Mouse (Mus musculus) large intestine, adult 2 months (tissue): ENCODE results near the gene Astn2. TPM values are rescaled to one million over a fixed set of nuclear protein-coding genes. Genes with fewer than 3 reads are reported as not detected.

ENCODE experiments used
- DNase-seq: peaks from one replicate; pipeline ENCODE4 v3.0.0-alpha.2; 2012; ENCODE audit warnings: low read depth, low spot score
- WGBS: fragments of 180-500 bp; shearing (Covaris S2); methylation state at CpG from one replicate; pipeline ENCODE4 v1.1.7; 2018; 5-methylcytosine and 5-hydroxymethylcytosine counted together
- polyA plus RNA-seq: library from polyadenylated mRNA; depleted of rRNA; stranded (reverse); fragments of >200 nt; gene quantifications from 2 replicates; pipeline ENCODE4 v1.2.3, GENCODE M21; 2012

Astn2 gene
- polyA plus RNA-seq, 1 experiment: 0.55 TPM

DNA sequence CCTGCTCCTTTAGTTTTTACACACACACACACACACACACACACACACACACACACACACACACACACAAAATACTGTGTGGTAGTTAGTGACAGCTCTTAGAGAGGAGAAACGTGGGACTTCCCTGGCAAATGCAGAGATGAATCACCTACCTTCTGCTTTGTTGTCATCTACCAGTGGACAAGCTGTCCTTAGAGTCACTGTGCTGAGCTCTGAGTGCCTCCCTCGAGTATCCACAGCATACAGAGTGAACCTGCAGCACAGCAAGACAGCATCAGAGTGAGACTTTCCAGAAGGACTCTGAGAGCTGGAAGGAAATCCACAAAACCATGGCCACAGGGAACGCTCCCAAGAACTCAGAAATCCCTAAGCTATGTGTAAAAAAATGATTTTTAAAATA is 1007.6 kb downstream of the Astn2 start:
- 55% methylated on average over 3 of the region's 3 CpGs for WGBS
- no peak for DNase-seq

DNA sequence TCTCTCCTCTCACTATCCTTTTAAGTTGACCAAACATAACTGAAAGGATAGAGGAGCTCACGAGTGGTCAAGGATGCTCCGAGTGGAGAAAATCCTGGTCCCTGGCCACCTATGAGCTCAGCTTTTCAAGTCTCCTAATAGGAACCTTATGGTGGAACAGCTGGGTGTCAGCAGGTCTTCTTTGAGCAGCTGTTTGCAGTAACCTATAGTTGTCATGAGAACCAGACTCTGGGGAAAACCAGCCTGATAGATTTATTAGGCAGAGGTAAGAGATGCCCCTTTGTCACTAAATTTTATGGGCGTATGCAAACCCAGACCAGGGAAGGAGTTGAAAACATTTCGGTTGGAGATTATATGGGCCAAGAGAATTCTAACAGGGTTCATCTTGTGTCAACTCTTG is 1013.4 kb downstream of the Astn2 start:
- DNase-seq: no peak
- WGBS: 51% methylated on average over 4 of the region's 4 CpGs

DNA sequence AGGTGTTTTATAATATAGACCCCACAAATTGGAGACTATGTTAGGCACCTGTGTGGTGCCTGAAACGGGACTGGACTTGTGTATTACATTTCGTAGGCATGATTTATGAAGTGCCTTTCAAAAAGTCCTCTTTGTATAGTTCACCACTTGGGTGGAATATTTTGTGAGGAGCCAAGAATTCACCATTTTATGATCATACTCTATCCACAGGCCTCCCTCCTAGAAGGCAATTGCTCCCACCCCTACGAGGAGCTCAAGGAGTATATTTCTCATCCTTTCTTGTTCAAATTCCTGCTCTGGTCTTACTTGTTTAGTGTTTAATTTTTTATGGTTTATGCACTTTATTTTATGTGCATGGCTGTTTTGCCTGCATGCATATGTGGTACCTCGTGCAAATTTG is 1021.3 kb downstream of the Astn2 start:
- no peak for DNase-seq
- WGBS: 77% methylated on average over 4 of the region's 4 CpGs

DNA sequence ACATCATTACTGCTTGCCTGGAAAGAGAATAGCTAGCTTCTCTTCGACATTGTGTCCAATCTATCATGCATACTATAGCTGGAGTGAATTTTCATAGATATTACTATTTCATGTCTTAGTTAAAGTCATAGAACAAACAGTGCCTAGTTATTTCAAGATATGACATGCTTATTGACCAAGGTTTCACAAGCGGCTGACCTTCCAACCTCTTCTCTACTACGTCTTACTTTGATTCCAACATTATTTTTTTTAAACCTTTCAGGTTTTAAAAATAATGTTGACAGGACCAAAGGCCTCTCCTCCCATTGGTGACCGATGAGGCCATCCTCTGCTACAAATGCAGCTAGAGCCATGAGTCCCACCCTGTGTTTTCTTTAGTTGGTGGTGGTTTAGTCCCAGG is 1025.0 kb downstream of the Astn2 start:
- WGBS: 77% methylated on average over 4 of the region's 4 CpGs
- DNase-seq: no peak

DNA sequence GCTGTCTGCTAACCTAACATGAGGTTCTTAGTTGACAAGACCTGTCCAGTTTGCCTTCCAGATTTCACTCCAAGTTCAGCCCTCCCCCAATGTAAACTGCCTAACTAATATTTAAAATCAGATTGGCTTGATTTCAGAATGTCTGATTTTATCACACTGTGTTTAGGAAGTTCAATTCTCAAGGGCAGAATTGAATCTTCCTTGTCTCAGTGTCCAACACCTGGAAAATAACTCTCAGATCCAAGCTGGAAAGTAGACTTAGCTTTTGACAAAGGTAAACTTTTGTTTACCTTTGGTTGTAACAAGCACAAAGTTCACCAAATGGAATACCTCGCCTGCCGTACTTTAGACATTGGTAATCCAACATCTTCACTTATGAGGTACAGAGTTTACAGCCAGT is 1027.8 kb downstream of the Astn2 start:
- 39% methylated on average over 2 of the region's 2 CpGs for WGBS
- no peak for DNase-seq

DNA sequence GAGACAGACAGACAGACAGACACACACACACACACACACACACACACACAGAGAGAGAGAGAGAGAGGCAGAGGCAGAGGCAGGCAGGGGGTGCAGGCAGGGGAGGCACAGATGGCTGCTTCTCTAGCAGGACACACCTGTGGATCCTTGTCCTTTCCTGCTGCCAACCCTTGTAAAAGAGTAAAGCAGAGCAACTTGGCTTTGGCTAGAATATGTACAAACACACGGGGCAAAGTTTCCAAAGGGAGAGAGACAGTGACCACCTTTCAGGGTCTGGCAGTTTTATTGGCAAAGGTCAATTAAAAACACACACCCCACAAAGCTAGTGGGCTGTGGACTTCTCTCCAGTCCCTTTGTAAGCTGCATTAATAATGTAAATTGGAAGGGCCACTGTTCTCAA is 1030.6 kb downstream of the Astn2 start:
- WGBS: 6% methylated on average over 1 of the region's 1 CpGs

DNA sequence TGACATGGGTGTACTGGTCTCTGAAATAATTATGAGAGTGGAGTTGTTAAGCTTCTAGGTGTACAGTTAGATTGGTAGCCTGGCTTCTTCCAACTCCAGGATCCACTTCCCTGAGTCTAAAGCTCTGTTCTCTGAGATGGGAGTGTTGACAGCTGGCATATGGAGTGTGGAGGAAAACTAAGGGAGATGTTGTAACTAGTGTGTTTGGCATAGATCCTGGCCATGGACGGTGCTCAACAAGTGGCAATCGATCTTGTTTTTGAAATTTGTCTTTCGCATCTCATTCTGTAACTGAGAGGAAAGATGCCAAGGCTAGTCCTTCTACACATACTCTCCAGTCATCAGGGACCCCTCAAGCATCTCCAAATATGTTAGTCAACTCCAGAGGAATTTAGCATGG is 1031.7 kb downstream of the Astn2 start:
- 78% methylated on average over 3 of the region's 3 CpGs for WGBS
- DNase-seq: no peak

More for the DNA sequence above, 1030.6 kb downstream of the Astn2 start:
- no peak for DNase-seq

DNA sequence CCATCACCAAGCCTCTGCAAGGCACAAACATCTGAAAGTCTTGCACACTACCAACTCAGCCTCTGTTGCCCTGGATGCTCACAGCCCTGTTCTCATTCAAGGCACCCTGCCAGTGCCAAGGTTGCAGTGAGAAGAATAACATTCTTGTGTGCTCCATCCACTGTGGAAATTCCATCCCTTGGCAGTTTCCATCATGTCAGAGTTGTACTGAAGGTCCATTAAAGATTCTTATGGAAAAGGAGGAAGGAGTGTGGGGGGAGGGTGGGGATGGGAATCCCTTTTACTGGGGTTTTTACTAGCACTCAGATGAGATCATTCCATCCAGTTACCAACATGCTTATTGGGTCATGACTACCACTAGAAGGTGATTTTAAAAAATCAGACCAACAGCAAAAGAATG is 1037.3 kb downstream of the Astn2 start:
- DNase-seq: no peak

DNA sequence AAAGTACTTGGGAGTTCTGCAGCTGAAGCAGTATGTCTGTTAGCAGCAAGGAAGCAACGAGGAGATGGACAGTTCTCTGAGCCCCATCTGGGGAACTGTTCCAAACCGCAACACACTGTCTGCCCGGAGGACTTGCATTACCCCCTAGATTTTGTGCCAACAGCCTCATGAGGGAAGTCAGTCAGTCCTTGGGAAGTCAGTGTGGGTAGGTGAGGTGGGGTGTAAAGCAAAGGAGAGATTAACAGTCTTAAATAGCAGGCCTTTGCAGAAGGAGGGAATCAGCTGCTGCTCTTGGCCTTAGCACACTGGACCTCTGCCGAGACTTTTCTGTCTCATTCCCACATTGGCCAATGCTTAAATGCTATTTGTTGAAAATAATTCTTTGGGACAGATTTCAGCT is 1049.8 kb downstream of the Astn2 start:
- 57% methylated on average over 4 of the region's 4 CpGs for WGBS
- no peak for DNase-seq

DNA sequence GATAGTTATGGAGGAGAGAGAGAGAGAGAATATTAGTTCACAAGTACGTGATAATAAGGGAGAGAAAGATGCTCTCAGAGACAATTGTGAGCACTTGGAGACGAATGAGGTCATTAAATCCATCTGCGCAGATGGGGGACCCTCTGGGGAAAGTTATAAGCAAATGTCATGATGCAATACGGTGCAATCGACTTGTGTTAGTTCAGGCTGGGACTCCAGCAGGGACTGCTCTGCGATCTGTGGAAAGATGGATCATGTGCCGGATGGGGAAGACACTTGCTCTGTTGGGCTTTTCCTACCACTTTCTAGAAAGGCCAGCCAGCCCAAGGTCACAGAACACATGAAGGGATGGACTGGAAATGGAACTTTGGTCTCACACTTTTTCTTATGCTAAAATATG is 1053.9 kb downstream of the Astn2 start:
- WGBS: 73% methylated on average over 7 of the region's 7 CpGs
- no peak for DNase-seq

DNA sequence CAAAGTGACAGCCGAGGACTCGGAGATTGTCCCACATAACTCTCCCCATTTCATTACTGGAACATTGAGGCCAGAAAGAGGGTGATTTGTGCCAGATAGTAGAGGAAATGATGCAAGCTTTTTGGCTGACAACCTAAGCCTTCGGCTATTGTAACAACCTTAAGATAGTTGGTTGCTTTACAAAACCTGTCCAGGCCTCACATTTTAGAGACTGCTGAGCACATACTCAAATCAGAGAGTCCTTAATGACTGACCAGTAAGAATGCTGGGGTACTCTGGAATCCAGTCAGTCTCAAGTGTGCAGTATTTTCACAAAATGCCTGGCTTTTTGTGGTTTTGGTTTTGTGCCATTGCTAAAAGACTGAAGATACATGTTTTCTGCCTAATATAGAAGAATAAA is 1062.6 kb downstream of the Astn2 start:
- no peak for DNase-seq
- 66% methylated on average over 3 of the region's 3 CpGs for WGBS

DNA sequence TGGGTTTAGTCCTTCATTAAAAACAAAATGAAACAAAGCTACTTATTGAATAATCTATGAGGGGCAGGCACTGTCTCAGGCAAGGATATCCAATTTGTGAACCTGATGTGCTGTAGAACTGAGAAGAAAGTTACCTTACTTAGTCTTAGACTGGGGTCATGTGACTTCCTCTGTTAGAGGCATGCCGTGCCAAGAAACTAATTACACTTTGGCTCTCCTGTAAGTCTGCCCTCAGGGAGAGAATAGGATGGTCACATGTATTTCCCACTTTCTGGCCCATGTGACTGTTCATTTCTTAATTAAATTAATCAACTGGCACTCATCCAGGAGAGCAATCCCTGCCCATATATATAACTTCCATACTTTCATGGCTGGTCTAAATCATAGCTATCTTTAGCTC is 1070.7 kb downstream of the Astn2 start:
- WGBS: 44% methylated on average over 1 of the region's 1 CpGs
- DNase-seq: no peak
